Comparison of ENCODE assay signal across 9 mouse cellular contexts in the genomic region with DNA sequence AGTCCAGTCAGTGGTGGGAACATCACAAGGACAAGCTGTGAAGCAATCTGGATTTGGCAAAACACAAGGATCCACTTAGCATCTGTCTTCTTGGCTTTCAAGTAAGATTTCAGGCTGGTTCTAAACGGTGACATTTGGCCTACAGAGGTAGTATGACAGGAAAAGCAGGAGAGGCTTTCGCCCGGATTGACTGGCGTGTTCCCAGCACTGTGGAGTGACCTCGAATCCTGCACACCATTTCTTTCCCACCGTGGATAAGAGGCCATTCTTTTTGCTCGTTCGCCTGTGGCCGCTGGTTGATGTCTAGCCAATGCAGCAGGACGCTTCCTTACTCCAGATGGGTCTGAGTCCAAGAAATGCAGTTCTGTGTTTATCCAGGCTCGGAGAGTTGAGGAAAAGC.
DNase-seq lines count a peak whose midpoint lies in the region; ATAC-seq and TF ChIP-seq lines count a peak whose summit lies in the region.
"Had no signal": no experiment of that assay in that cellular context is flagged by ENCODE, and none has a peak within 500 bp of the region (broad histone marks: within the 10 kb centered on the region; RNA-seq: fewer than 3 reads in every experiment).

No protein-coding gene starts in this region.

- H3K27ac ChIP-seq in stomach, embryonic 15.5 days, result peak overlapping the region; percentile 80
- H3K27ac ChIP-seq in forebrain, postnatal 0 days (ENCODE audit: low read depth, low read length), result no peak overlapping the region

- H3K27me3 ChIP-seq in stomach, embryonic 15.5 days (replicated peaks), result no peaks in the 10 kb centered on the region
- no peaks in the 10 kb centered on the region for H3K27me3 ChIP-seq in forebrain, postnatal 0 days (ENCODE audit: insufficient read depth, low read length)

- 52% methylated on average over 11 of the region's 11 CpGs for WGBS in stomach, embryonic 15.5 days
- WGBS in forebrain, postnatal 0 days, result 38% methylated on average over 11 of the region's 11 CpGs

- no peak for ATAC-seq in stomach, embryonic 15.5 days (ENCODE audit: insufficient read depth, low FRiP score, low read depth)
- no peak for ATAC-seq in megakaryocyte, adult 5-6 weeks (ENCODE audit: poor library complexity, severe bottlenecking)
- ATAC-seq in forebrain, postnatal 0 days, result no peak

- H3K36me3 ChIP-seq in stomach, embryonic 15.5 days, result no peaks in the 10 kb centered on the region
- H3K36me3 ChIP-seq in forebrain, postnatal 0 days (ENCODE audit: insufficient read depth), result no peaks in the 10 kb centered on the region

- TF ChIP-seq CTCF in forebrain, postnatal 0 days (IDR thresholded peaks at IDR 0.05; ENCODE audit: low read depth), result no peak

- H3K4me2 ChIP-seq in stomach, embryonic 15.5 days, result no peak overlapping the region
- no peak overlapping the region for H3K4me2 ChIP-seq in forebrain, postnatal 0 days (ENCODE audit: low read depth)

- peaks cover 15% of the 10 kb centered on the region; the same call in 1 of the 2 replicates for H3K4me1 ChIP-seq in stomach, embryonic 15.5 days
- H3K4me1 ChIP-seq in forebrain, postnatal 0 days (ENCODE audit: insufficient read depth), result no peaks in the 10 kb centered on the region

- H3K9me3 ChIP-seq in stomach, embryonic 15.5 days, result no peaks in the 10 kb centered on the region
- no peaks in the 10 kb centered on the region for H3K9me3 ChIP-seq in forebrain, postnatal 0 days (ENCODE audit: low read length)

- intact Hi-C loops in heart, postnatal 36 days (cut with DNase I), result loop anchor here (10.0 kb wide), 1 partner anchor 118 kb away; no protein-coding TSS in a partner anchor

- no peak overlapping the region for H3K9ac ChIP-seq in stomach, embryonic 15.5 days
- H3K9ac ChIP-seq in forebrain, postnatal 0 days, result no peak overlapping the region

- DNase-seq in gastrocnemius, adult 18-20 months (ENCODE audit: low spot score), result peak; percentile 25
- DNase-seq in gastrocnemius, postnatal 25 days, result no peak
- peak; percentile 29 for DNase-seq in ovary, adult 18-20 months (ENCODE audit: low spot score)
- no peak for DNase-seq in ovary, postnatal 10 days (ENCODE audit: low spot score)
- peak; percentile 35 to 54 for DNase-seq in heart, postnatal 36 days
- no peak for DNase-seq in forebrain, postnatal 0 days
- DNase-seq: lung, postnatal 36 days had no signal

- H3K4me3 ChIP-seq in stomach, embryonic 15.5 days (replicated peaks), result no peak overlapping the region
- H3K4me3 ChIP-seq in forebrain, postnatal 0 days (ENCODE audit: low read depth, low read length), result no peak overlapping the region

Comparison
In these comparisons a context has a peak if more than half of its experiments do, and no peak if none do; other contexts are left out.
1. DNase-seq: peak in gastrocnemius, adult 18-20 months (single experiment), ovary, adult 18-20 months (single experiment) and heart, postnatal 36 days (2 of 2); none in gastrocnemius, postnatal 25 days (single experiment), ovary, postnatal 10 days (single experiment) and forebrain, postnatal 0 days (single experiment).